Mouse (Mus musculus) neural tube, embryonic 14.5 days (tissue): ENCODE data around the gene Wdr34. TPM values are rescaled to one million over a fixed set of nuclear protein-coding genes. Genes with fewer than 3 reads are reported as not detected.

Experiments
- ATAC-seq: fragments of 200-750 bp; cut with Nextera tagmentation; 2 replicates; pipeline ENCODE4 v1.8.0; 2017; ENCODE audit warnings: low read depth, mild to moderate bottlenecking, moderate TSS enrichment, moderate library complexity
- H3K27ac ChIP-seq: fragments of 300-500 bp; sonication (generic); 2 replicates; pipeline ENCODE4 v1.5.1; 2014; ENCODE audit warnings: low read depth, mild to moderate bottlenecking, control low read depth, low read length, moderate library complexity, mixed read lengths
- H3K27me3 ChIP-seq: fragments of 300-500 bp; sonication (generic); 2 replicates; pipeline ENCODE4 v1.6.1; 2014; ENCODE audit warnings: low read length; ENCODE audit not compliant: control insufficient read depth, insufficient read depth
- H3K36me3 ChIP-seq: fragments of 300-500 bp; sonication (generic); 2 replicates; pipeline ENCODE4 v1.6.1; 2014; ENCODE audit warnings: low read length, mixed read lengths; ENCODE audit not compliant: control insufficient read depth, insufficient read depth
- H3K4me1 ChIP-seq: fragments of 300-500 bp; sonication (generic); 2 replicates; pipeline ENCODE4 v1.6.1; 2014; ENCODE audit warnings: low read length; ENCODE audit not compliant: control insufficient read depth, insufficient read depth
- H3K4me2 ChIP-seq: fragments of 300-500 bp; sonication (generic); 2 replicates; pipeline ENCODE4 v1.6.1; 2014; ENCODE audit warnings: mild to moderate bottlenecking, low read depth, low read length, control low read depth
- H3K4me3 ChIP-seq: fragments of 300-500 bp; sonication (generic); 2 replicates; pipeline ENCODE4 v1.5.1; 2014; ENCODE audit warnings: low read depth, low read length, control low read depth, mixed read lengths
- H3K9ac ChIP-seq: fragments of 300-500 bp; sonication (generic); replicated peaks from 2 replicates; pipeline ENCODE4 v1.6.1; 2014; ENCODE audit warnings: low read depth, mild to moderate bottlenecking, control low read depth, low read length, mixed read lengths
- H3K9me3 ChIP-seq: fragments of 300-500 bp; sonication (generic); 2 replicates; pipeline ENCODE4 v1.6.1; 2016; ENCODE audit warnings: low read length; ENCODE audit not compliant: control insufficient read depth
- WGBS: fragments of 180-500 bp; shearing (Covaris S2); extraction: QIAGEN DNeasy Blood & Tissue Kit; methylation state at CpG from one replicate; pipeline ENCODE4 v1.1.7; 2014; 5-methylcytosine and 5-hydroxymethylcytosine counted together
- microRNA-seq: library from miRNA; unstranded; fragments of <30 nt; microRNA quantifications from one replicate; pipeline ENCODE4, GENCODE M21; 2016
- polyA plus RNA-seq: library from polyadenylated mRNA; unstranded; fragments of >200 nt; fragmentation: Nextera tagmentation; extraction: Ambion mirVana; gene quantifications from 2 replicates; pipeline ENCODE4 v1.2.1, GENCODE M21; 2014

Wdr34 gene
- polyA plus RNA-seq, 1 experiment from 2014 or later = 74.1 TPM

DNA sequence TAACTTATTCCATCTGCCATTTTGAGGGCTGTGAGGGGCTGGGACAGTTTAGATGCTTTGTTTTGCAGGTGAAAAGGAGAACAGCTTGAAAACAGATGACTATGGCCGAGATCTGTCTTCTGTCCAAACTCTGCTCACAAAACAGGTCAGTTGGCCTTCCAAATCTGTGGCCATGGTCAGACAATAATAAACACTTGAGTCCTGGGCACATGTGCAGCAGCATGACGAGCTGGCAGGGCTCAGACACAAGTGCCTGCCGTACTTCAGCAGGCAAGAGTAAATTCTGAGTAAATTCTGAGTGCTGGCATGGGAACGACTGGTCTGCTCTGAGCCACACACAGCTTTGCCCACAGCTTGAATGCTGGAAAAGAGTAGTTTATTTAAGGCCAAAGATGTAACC, 23.2 kb downstream of the Wdr34 start:
- Histone ChIP-seq H3K4me3 (no peak overlapping the region), H3K4me2 (no peak overlapping the region), H3K9ac (no peak overlapping the region), H3K36me3 (peaks cover 100% of the 10 kb centered on the region), H3K9me3 (no peaks in the 10 kb centered on the region), H3K27ac (no peak overlapping the region), H3K27me3 (no peaks in the 10 kb centered on the region), H3K4me1 (no peaks in the 10 kb centered on the region)
- WGBS = 89% methylated on average over 4 of the region's 4 CpGs
- ATAC-seq = no peak

- Histone ChIP-seq H3K4me3 (no peak overlapping the region), H3K27ac (no peak overlapping the region), H3K9me3 (no peaks in the 10 kb centered on the region), H3K4me2 (no peak overlapping the region), H3K9ac (no peak overlapping the region), H3K36me3 (peaks cover 93% of the 10 kb centered on the region), H3K4me1 (no peaks in the 10 kb centered on the region), H3K27me3 (no peaks in the 10 kb centered on the region)
- 92% methylated on average over 11 of the region's 11 CpGs for WGBS
- ATAC-seq = no peak
Observed at GRCm38 (mm10) chr2:30014326-30014966, 34.2 kb downstream of the Wdr34 start.

DNA sequence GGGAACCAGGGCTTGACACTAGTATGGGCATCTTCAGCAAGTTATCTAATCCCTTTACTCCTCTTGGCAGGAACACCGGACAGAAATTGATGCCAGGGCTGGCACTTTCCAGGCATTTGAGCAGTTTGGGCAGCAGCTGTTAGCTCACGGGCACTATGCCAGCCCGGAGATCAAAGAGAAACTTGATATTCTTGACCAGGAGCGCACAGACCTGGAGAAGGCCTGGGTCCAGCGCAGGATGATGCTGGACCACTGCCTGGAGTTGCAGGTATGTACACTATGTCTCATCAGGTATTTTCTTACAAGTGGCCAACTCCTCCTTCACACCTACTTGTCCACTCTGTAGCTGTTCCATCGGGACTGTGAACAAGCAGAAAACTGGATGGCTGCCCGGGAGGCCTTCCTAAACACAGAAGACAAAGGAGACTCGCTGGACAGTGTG, 37.8 kb downstream of the Wdr34 start:
- H3K9me3 ChIP-seq = no peaks in the 10 kb centered on the region
- no peak overlapping the region for H3K9ac ChIP-seq
- peaks cover 94% of the 10 kb centered on the region for H3K36me3 ChIP-seq
- no peaks in the 10 kb centered on the region for H3K27me3 ChIP-seq
- no peak overlapping the region for H3K4me2 ChIP-seq
- ATAC-seq = no peak
- H3K4me3 ChIP-seq = no peak overlapping the region
- H3K27ac ChIP-seq = no peak overlapping the region
- no peaks in the 10 kb centered on the region for H3K4me1 ChIP-seq
- 88% methylated on average over 8 of the region's 8 CpGs for WGBS

GRCm38 (mm10) chr2:30009101-30009500, 39.6 kb downstream of the Wdr34 start:
- Histone ChIP-seq H3K36me3 (peaks cover 93% of the 10 kb centered on the region), H3K27me3 (no peaks in the 10 kb centered on the region), H3K4me1 (no peaks in the 10 kb centered on the region), H3K9ac (no peak overlapping the region), H3K4me3 (no peak overlapping the region), H3K9me3 (no peaks in the 10 kb centered on the region), H3K4me2 (no peak overlapping the region), H3K27ac (no peak overlapping the region)
- WGBS = 62% methylated on average over 1 of the region's 1 CpGs
- no peak for ATAC-seq

GRCm38 (mm10) chr2:29991962-29992361, 56.7 kb downstream of the Wdr34 start:
- no peak for ATAC-seq
- H3K4me3 ChIP-seq = no peak overlapping the region
- no peaks in the 10 kb centered on the region for H3K9me3 ChIP-seq
- H3K9ac ChIP-seq = no peak overlapping the region
- H3K27me3 ChIP-seq = no peaks in the 10 kb centered on the region
- WGBS = 60% methylated on average over 2 of the region's 2 CpGs
- H3K4me1 ChIP-seq = no peaks in the 10 kb centered on the region
- no peak overlapping the region for H3K4me2 ChIP-seq
- H3K36me3 ChIP-seq = peaks cover 99% of the 10 kb centered on the region
- H3K27ac ChIP-seq = no peak overlapping the region

Small RNA genes lying within 50 kb of the gene (microRNA-seq; reads per million reads assigned to microRNA genes)
- gene Mir6997 = not detected

Other genes starting within 250 kb of the Wdr34 start
- 35.8 and 37.6 TPM in 2 replicates for gene Slc27a4, start 246.2 kb downstream of the Wdr34 start, polyA plus RNA-seq
- 21.8 and 24.6 TPM in 2 replicates for gene Urm1, start 228.8 kb downstream of the Wdr34 start, polyA plus RNA-seq
- 21.4 and 22.9 TPM in 2 replicates for gene Cercam, start 179.7 kb downstream of the Wdr34 start, polyA plus RNA-seq
- 68.2 and 68.6 TPM in 2 replicates for gene Odf2, start 159.7 kb downstream of the Wdr34 start, polyA plus RNA-seq
- gene Gle1, start 113.5 kb downstream of the Wdr34 start, polyA plus RNA-seq = 66.2 and 67.4 TPM in 2 replicates
- gene Sptan1, start 83.3 kb downstream of the Wdr34 start, polyA plus RNA-seq = 381 and 422 TPM in 2 replicates
- 315 and 363 TPM in 2 replicates for gene Set, start 8.5 kb upstream of the Wdr34 start, polyA plus RNA-seq
- gene Pkn3, start 28.8 kb upstream of the Wdr34 start, polyA plus RNA-seq = 0.70 and 1.5 TPM in 2 replicates
- 24.6 and 28.8 TPM in 2 replicates for gene Zdhhc12, start 44.8 kb upstream of the Wdr34 start, polyA plus RNA-seq
- gene Zer1, start 75.7 kb upstream of the Wdr34 start, polyA plus RNA-seq = 16.0 and 20.9 TPM in 2 replicates
- gene Tbc1d13, start 84.9 kb upstream of the Wdr34 start, polyA plus RNA-seq = 20.3 and 23.6 TPM in 2 replicates
- gene Endog, start 122.6 kb upstream of the Wdr34 start, polyA plus RNA-seq = 27.1 and 30.4 TPM in 2 replicates
- 59.5 and 64.2 TPM in 2 replicates for gene Spout1, start 129.6 kb upstream of the Wdr34 start, polyA plus RNA-seq
- gene Kyat1, start 157.0 kb upstream of the Wdr34 start, polyA plus RNA-seq = 14.5 and 19.5 TPM in 2 replicates
- 54.0 and 62.2 TPM in 2 replicates for gene Lrrc8a, start 188.8 kb upstream of the Wdr34 start, polyA plus RNA-seq
- 0.15 and 0.17 TPM in 2 replicates for gene Gm28035, start 191.7 kb upstream of the Wdr34 start, polyA plus RNA-seq
- gene Phyhd1, start 217.3 kb upstream of the Wdr34 start, polyA plus RNA-seq = 4.5 and 5.1 TPM in 2 replicates
- not detected in 2 replicates for gene Gm28038, start 232.2 kb upstream of the Wdr34 start, polyA plus RNA-seq
- 36.4 and 39.4 TPM in 2 replicates for gene Dolk, start 237.5 kb upstream of the Wdr34 start, polyA plus RNA-seq
- gene Nup188, start 237.5 kb upstream of the Wdr34 start, polyA plus RNA-seq = 21.8 and 25.3 TPM in 2 replicates